Mouse (Mus musculus) myocyte (in vitro differentiated cells): ENCODE data around the gene Acap3. TPM values are rescaled to one million over a fixed set of nuclear protein-coding genes. Genes with fewer than 3 reads are reported as not detected.
A peak's percentile ranks its signal among the peaks of the same experiment; 100 is the strongest.

Experiments used
- H3K27me3 ChIP-seq: one replicate; pipeline ENCODE4 v1.6.1; 2011; ENCODE audit not compliant: control insufficient read depth, insufficient read depth, insufficient read length
- H3K36me3 ChIP-seq: one replicate; pipeline ENCODE4 v1.6.1; 2011; ENCODE audit not compliant: control insufficient read depth, insufficient read depth
- H3K4me2 ChIP-seq: one replicate; pipeline ENCODE4 v1.6.1; 2011; ENCODE audit warnings: low read depth, control low read depth
- H3K4me3 ChIP-seq: one replicate; pipeline ENCODE4 v1.5.1; 2011; ENCODE audit warnings: mild to moderate bottlenecking, control low read depth, moderate library complexity
- H3K79me2 ChIP-seq: one replicate; pipeline ENCODE4 v1.6.1; 2011; ENCODE audit not compliant: control insufficient read depth, insufficient read depth
- H3ac ChIP-seq: one replicate; pipeline ENCODE4 v1.6.1; 2011; ENCODE audit not compliant: control insufficient read depth, insufficient read length
- CEBPB ChIP-seq: IDR thresholded peaks from 2 replicates; pipeline ENCODE4 v1.6.1; 2011; ENCODE audit warnings: mild to moderate bottlenecking, moderate library complexity; ENCODE audit not compliant: poor library complexity, insufficient read depth, severe bottlenecking
- E2F4 ChIP-seq: IDR thresholded peaks from one replicate; pipeline ENCODE4 v1.6.1; 2011; ENCODE audit warnings: mild to moderate bottlenecking, control low read depth, moderate library complexity; ENCODE audit not compliant: insufficient read depth
- MAX ChIP-seq: IDR thresholded peaks from one replicate; pipeline ENCODE4 v1.6.1; 2011; ENCODE audit warnings: low read depth, mild to moderate bottlenecking, control low read depth
- MYOD1 ChIP-seq, 3 experiments: IDR thresholded peaks; one replicate each; pipeline ENCODE4 v1.6.1; 2011; ENCODE audit warnings: control low read depth in 2 of 3, low read depth in 2 of 3, mild to moderate bottlenecking in 2 of 3, moderate library complexity in 1 of 3; ENCODE audit not compliant: insufficient read length in 2 of 3, control insufficient read depth in 1 of 3
- MYOG ChIP-seq, 3 experiments: IDR thresholded peaks; one replicate each; pipeline ENCODE4 v1.6.1; 2011; ENCODE audit warnings: control low read depth in 2 of 3, low read depth in 2 of 3, mild to moderate bottlenecking in 2 of 3; ENCODE audit not compliant: insufficient read length in 2 of 3, control insufficient read depth in 1 of 3, insufficient read depth in 1 of 3
- POLR2A ChIP-seq: IDR thresholded peaks from one replicate; pipeline ENCODE4 v1.6.1; 2011; ENCODE audit warnings: low read depth, mild to moderate bottlenecking, control low read depth, moderate library complexity; ENCODE audit not compliant: insufficient read length
- POLR2AphosphoS2 ChIP-seq: IDR thresholded peaks from one replicate; pipeline ENCODE4 v1.6.1; 2011; ENCODE audit warnings: low read depth, control low read depth; ENCODE audit not compliant: insufficient read length
- REST ChIP-seq: IDR thresholded peaks from one replicate; pipeline ENCODE4 v1.6.1; 2011; ENCODE audit warnings: mild to moderate bottlenecking, control low read depth, moderate library complexity; ENCODE audit not compliant: insufficient read depth, insufficient read length
- SRF ChIP-seq: IDR thresholded peaks from one replicate; pipeline ENCODE4 v1.6.1; 2011; ENCODE audit warnings: low read depth; ENCODE audit not compliant: control insufficient read depth, insufficient read length
- TCF12 ChIP-seq: IDR thresholded peaks from one replicate; pipeline ENCODE4 v1.6.1; 2011; ENCODE audit warnings: mild to moderate bottlenecking, control low read depth; ENCODE audit not compliant: poor library complexity, insufficient read depth, severe bottlenecking
- TCF3 ChIP-seq: IDR thresholded peaks from one replicate; pipeline ENCODE4 v1.6.1; 2011; ENCODE audit warnings: low read depth, control low read depth; ENCODE audit not compliant: insufficient read length
- USF1 ChIP-seq: IDR thresholded peaks from one replicate; pipeline ENCODE4 v1.6.1; 2011; ENCODE audit warnings: low read depth, mild to moderate bottlenecking, control low read depth, moderate library complexity
- polyA plus RNA-seq: library from polyadenylated mRNA; unstranded; fragments of >200 nt; fragmentation: generic; extraction: Trizol; gene quantifications from one replicate; pipeline ENCODE4 v1.2.1, GENCODE M21; 2012; ENCODE audit warnings: missing spikeins

Gene Acap3
- polyA plus RNA-seq, 1 experiment = 22.3 TPM

DNA sequence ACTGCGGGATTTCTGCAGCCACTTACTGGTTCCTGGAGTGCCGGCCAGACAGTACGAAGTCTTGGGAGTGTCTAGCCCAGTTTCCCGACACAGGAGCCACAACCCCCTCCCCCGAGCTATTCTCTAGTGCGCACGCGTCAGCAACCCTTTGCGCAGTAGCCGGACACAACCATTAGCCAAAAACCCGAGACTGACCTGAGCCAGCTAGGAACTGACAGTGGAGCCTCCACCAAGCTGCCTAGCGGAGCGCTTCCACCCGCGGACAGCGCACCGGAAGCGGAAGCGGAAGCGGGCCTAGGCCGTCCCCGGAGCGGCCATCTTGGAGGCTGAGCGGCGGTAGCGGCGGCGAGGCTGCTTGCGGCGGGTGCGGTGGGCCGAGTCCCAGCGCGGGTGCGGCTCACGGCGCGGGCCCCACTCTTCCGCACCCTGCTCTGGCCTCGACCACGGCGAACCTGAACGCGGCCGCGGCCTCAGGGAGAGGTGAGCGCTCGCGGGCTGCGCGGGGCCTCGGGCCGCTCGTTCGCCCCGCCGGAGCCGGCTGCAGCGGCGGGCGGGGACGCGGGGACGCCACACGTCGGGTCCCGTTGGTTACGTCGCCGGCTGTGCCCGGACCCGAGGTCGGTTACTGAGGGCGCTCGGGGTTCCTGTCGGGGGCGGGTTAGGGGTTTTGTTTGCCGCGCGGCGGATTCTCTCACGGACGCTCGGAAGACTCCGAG is 52.1 kb downstream of the Acap3 start, which contains the start of gene Ube2j2:
TSS of gene Ube2j2 (plus strand) at position 298 of the 716 bp plus-strand sequence.
- H3K36me3 ChIP-seq = peaks cover 4% of the 10 kb centered on the region
- H3K27me3 ChIP-seq = no peaks in the 10 kb centered on the region
- peaks cover 49% of the 10 kb centered on the region for H3K79me2 ChIP-seq
- peak within 1 kb of the TSS; percentile 85 for H3K4me3 ChIP-seq
- H3K4me2 ChIP-seq = peak within 1 kb of the TSS; percentile 100
- H3ac ChIP-seq = peak within 1 kb of the TSS; percentile 59
- no peak for TF ChIP-seq USF1
- TF ChIP-seq E2F4 = peak; percentile 5
- peak; percentile 87 for TF ChIP-seq POLR2A
- TF ChIP-seq MAX = peak; percentile 56
- TF ChIP-seq SRF = peak; percentile 61
- no peak for TF ChIP-seq REST
- peak in 2 of 3 experiments; percentile 24 to 64 for TF ChIP-seq MYOG (IDR thresholded peaks at IDR 0.05; ENCODE audit: control insufficient read depth in 1 of 3, insufficient read depth in 1 of 3, insufficient read length in 2 of 3, low read depth in 2 of 3)
- no peak for TF ChIP-seq CEBPB
- TF ChIP-seq POLR2AphosphoS2 = peak; percentile 92
- no peak for TF ChIP-seq TCF12
- TF ChIP-seq TCF3 = no peak
- peak in 1 of 3 experiments; percentile 43 for TF ChIP-seq MYOD1 (IDR thresholded peaks at IDR 0.05; ENCODE audit: control insufficient read depth in 1 of 3, insufficient read length in 2 of 3, low read depth in 2 of 3)

DNA sequence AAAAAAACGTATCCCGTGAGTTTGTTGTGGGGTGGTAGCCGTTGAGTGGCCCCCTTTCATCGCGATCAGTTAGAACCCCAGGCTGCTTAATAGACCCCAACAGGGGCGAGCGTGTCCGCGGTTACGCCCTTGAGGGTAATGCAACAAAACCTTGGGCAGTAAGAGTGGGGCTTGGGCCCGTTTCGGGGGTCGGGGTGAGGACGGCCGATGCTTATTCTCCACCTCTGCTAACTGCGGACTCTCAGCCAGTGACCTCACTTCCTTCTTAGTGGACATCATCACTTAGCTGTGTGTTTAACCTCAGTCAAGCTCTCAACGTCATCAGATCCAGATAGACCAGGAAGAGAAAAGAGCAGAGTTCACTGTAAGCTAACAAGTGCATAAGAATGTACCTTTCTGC is 52.6 kb downstream of the Acap3 start:
- H3K36me3 ChIP-seq = peaks cover 6% of the 10 kb centered on the region
- peak overlapping the region; percentile 85 for H3K4me3 ChIP-seq
- H3K79me2 ChIP-seq = peaks cover 53% of the 10 kb centered on the region
- TF ChIP-seq E2F4 = no peak
- H3ac ChIP-seq = peak overlapping the region; percentile 59
- peak overlapping the region; percentile 100 for H3K4me2 ChIP-seq
- H3K27me3 ChIP-seq = no peaks in the 10 kb centered on the region

DNA sequence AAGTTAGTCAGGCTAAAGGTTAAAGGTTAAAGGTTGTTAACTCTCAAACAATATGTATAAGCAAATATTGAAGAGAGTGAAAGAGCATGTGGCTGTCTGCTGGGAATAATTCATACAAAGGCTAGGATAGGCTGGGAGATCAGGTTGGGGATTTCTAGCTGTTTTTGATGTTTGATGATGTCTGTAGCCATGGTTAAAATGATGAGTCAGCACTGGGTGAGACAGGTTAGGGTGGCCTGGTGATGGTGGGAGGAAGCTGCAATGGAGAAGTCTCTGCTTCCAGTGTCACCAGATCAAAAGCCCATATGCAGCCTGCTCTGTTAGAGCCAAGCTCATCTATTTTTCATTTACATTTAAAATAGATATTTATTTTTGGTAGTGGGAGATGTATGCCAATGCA is 55.5 kb downstream of the Acap3 start:
- Histone ChIP-seq H3K4me2 (no peak overlapping the region), H3K4me3 (no peak overlapping the region), H3K79me2 (peaks cover 67% of the 10 kb centered on the region), H3K36me3 (peaks cover 24% of the 10 kb centered on the region), H3K27me3 (no peaks in the 10 kb centered on the region), H3ac (no peak overlapping the region)
- TF ChIP-seq MAX (no peak), CEBPB (no peak), POLR2A (no peak), TCF12 (no peak), E2F4 (no peak), MYOG (IDR thresholded peaks at IDR 0.05; ENCODE audit: control insufficient read depth in 1 of 3, insufficient read depth in 1 of 3, insufficient read length in 2 of 3, low read depth in 2 of 3) (no peak), POLR2AphosphoS2 (no peak), SRF (no peak), REST (no peak), USF1 (no peak), TCF3 (no peak), MYOD1 (IDR thresholded peaks at IDR 0.05; ENCODE audit: control insufficient read depth in 1 of 3, insufficient read length in 2 of 3, low read depth in 2 of 3) (no peak)

DNA sequence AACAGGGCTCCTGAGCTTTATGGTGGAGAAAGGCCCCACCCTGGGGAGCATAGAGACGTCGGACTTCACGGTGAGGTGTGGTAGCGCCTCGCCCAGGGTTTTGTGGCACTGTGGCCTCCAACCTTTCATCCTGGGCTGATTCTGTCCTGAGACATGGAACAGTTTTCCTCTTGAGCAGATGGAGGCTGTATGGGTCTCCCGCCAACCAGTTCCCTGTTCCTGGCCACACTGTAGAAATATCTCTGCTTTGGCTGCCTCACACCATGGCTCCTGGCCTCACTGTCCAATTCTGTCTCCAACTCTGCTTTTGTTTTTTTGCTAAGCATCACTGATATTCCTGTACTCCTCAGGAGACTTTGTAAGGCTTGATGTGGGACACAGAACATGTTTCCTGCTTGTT is 63.9 kb downstream of the Acap3 start:
- H3K79me2 ChIP-seq = peaks cover 12% of the 10 kb centered on the region
- no peak for TF ChIP-seq POLR2AphosphoS2
- H3K4me3 ChIP-seq = no peak overlapping the region
- no peaks in the 10 kb centered on the region for H3K27me3 ChIP-seq
- peaks cover 30% of the 10 kb centered on the region for H3K36me3 ChIP-seq
- H3K4me2 ChIP-seq = no peak overlapping the region
- H3ac ChIP-seq = no peak overlapping the region

Other genes starting within 250 kb of the Acap3 start
- gene Gm10563, start 246.4 kb upstream of the Acap3 start, polyA plus RNA-seq = not detected
- gene Mmp23, start 238.4 kb upstream of the Acap3 start, polyA plus RNA-seq = 1.8 TPM
- gene Mib2, start 222.6 kb upstream of the Acap3 start, polyA plus RNA-seq = 106 TPM
- 8.3 TPM for gene Fndc10, start 197.5 kb upstream of the Acap3 start, polyA plus RNA-seq
- 105 TPM for gene Ssu72, start 187.0 kb upstream of the Acap3 start, polyA plus RNA-seq
- 1.2 TPM for gene Tmem240, start 157.0 kb upstream of the Acap3 start, polyA plus RNA-seq
- 60.9 TPM for gene Atad3a, start 130.7 kb upstream of the Acap3 start, polyA plus RNA-seq
- gene Vwa1, start 117.1 kb upstream of the Acap3 start, polyA plus RNA-seq = 3.2 TPM
- gene Tmem88b, start 105.9 kb upstream of the Acap3 start, polyA plus RNA-seq = 0.97 TPM
- gene Ankrd65, start 101.4 kb upstream of the Acap3 start, polyA plus RNA-seq = not detected
- gene Mrpl20, start 88.9 kb upstream of the Acap3 start, polyA plus RNA-seq = 132 TPM
- gene Ccnl2, start 79.3 kb upstream of the Acap3 start, polyA plus RNA-seq = 24.7 TPM
- gene Aurkaip1, start 60.5 kb upstream of the Acap3 start, polyA plus RNA-seq = 152 TPM
- 87.5 TPM for gene Mxra8, start 52.1 kb upstream of the Acap3 start, polyA plus RNA-seq
- 98.4 TPM for gene Dvl1, start 44.4 kb upstream of the Acap3 start, polyA plus RNA-seq
- 0.17 TPM for gene Tas1r3, start 28.5 kb upstream of the Acap3 start, polyA plus RNA-seq
- gene Cptp, start 22.4 kb upstream of the Acap3 start, polyA plus RNA-seq = 10.5 TPM
- gene Ints11, start 22.3 kb upstream of the Acap3 start, polyA plus RNA-seq = 72.1 TPM
- 19.1 TPM for gene Pusl1, start within 50 bp of the Acap3 start, polyA plus RNA-seq
- gene Ube2j2, start 52.0 kb downstream of the Acap3 start, polyA plus RNA-seq = 70.6 TPM
- gene C1qtnf12, start 70.5 kb downstream of the Acap3 start, polyA plus RNA-seq = 2.1 TPM
- 5.4 TPM for gene B3galt6, start 100.8 kb downstream of the Acap3 start, polyA plus RNA-seq
- gene Sdf4, start 101.0 kb downstream of the Acap3 start, polyA plus RNA-seq = 137 TPM
- gene Tnfrsf4, start 122.0 kb downstream of the Acap3 start, polyA plus RNA-seq = 0.64 TPM
- gene Tnfrsf18, start 134.3 kb downstream of the Acap3 start, polyA plus RNA-seq = 0.40 TPM
- gene Ttll10, start 167.6 kb downstream of the Acap3 start, polyA plus RNA-seq = not detected
- gene 9430015G10Rik, start 218.2 kb downstream of the Acap3 start, polyA plus RNA-seq = 11.0 TPM
- gene Rnf223, start 238.7 kb downstream of the Acap3 start, polyA plus RNA-seq = 0.26 TPM